Mouse (Mus musculus) T-helper 17 cell (primary cell): ENCODE data around the gene Pde6b.

Experiments used
- in situ Hi-C, 2 experiments: fragments of 300-600 bp; cut with MboI, MseI; formaldehyde crosslinking; loops; 1 replicate in 1 of 2; 2 replicates in 1 of 2; pipeline ENCODE4 v1.15.1; 2025; ENCODE audit warnings: high pct_unique_total_duplicates in 2 of 2

The Pde6b gene

GRCm38 (mm10) chr5:108462446-108462845 lies 74.3 kb downstream of the Pde6b start:
- in situ Hi-C loops, result no loop called here

- in situ Hi-C loops, result no loop called here
Observed at GRCm38 (mm10) chr5:108465131-108465891, 77.1 kb downstream of the Pde6b start.

GRCm38 (mm10) chr5:108466647-108467046 lies 78.5 kb downstream of the Pde6b start:
- in situ Hi-C loops, result no loop called here

GRCm38 (mm10) chr5:108469617-108470016 lies 81.4 kb downstream of the Pde6b start:
- in situ Hi-C loops, result no loop called here

GRCm38 (mm10) chr5:108473737-108474136 lies 85.5 kb downstream of the Pde6b start:
- in situ Hi-C loops, result no loop called here

- in situ Hi-C loops, result no loop called here
Observed at GRCm38 (mm10) chr5:108475977-108476376, 87.8 kb downstream of the Pde6b start.
